In genomic region chr10:67185491-67186081, GRCm38 (mm10) we compare ENCODE assay signal across 7 mouse cellular contexts.
A peak's percentile ranks its signal among the peaks of the same experiment; 100 is the strongest.
DNase-seq lines count a peak whose midpoint lies in the region; ATAC-seq lines count a peak whose summit lies in the region.

No protein-coding gene starts in this region.

- peaks cover 24% of the 10 kb centered on the region for H3K4me1 ChIP-seq in intestine, embryonic 14.5 days (replicated peaks; ENCODE audit: control insufficient read depth, insufficient read depth, low read length)

- peak overlapping the region; percentile 55 for H3K4me3 ChIP-seq in intestine, embryonic 14.5 days (ENCODE audit: low read depth, low read length)

- H3K27me3 ChIP-seq in intestine, embryonic 14.5 days (replicated peaks; ENCODE audit: control insufficient read depth, insufficient read depth, low read length) = no peaks in the 10 kb centered on the region

- H3K9me3 ChIP-seq in intestine, embryonic 14.5 days (ENCODE audit: control insufficient read depth, low read length) = no peaks in the 10 kb centered on the region

- peaks cover 3% of the 10 kb centered on the region; the same call in 1 of the 2 replicates for H3K36me3 ChIP-seq in intestine, embryonic 14.5 days (ENCODE audit: control insufficient read depth, insufficient read depth, low read length)

- ATAC-seq in intestine, embryonic 14.5 days (replicated peaks; ENCODE audit: low FRiP score, low TSS enrichment, low read depth) = peak; percentile 90

- peak overlapping the region; percentile 71 for H3K4me2 ChIP-seq in intestine, embryonic 14.5 days (ENCODE audit: low read length)

- DNase-seq in adrenal gland, adult 18-20 months (ENCODE audit: low spot score in 2 of 2) = peak; percentile 52 to 74
- peak; percentile 86 for DNase-seq in embryo, embryonic 11 days
- peak; percentile 86 for DNase-seq in gastrocnemius, postnatal 25 days
- DNase-seq in intestine, embryonic 14.5 days (ENCODE audit: low spot score) = peak; percentile 87
- DNase-seq in left cerebral cortex, postnatal 14 days (ENCODE audit: low spot score in 2 of 2) = peak; percentile 72 to 83
- peak; percentile 86 for DNase-seq in mesoderm, embryonic 11.5 days (ENCODE audit: low read depth, low spot score)
- DNase-seq in right cerebral cortex, postnatal 36 days (ENCODE audit: low spot score in 2 of 2) = peak; percentile 75 to 82

- intact Hi-C loops in left cerebral cortex, postnatal 14 days (cut with DNase I) = loop anchor here (5.0 to 10.0 kb wide), 2 partner anchors 58 to 161 kb away; no protein-coding TSS in a partner anchor

- under 1% methylated on average over 23 of the region's 23 CpGs for WGBS in intestine, embryonic 14.5 days

- peak overlapping the region; percentile 97 for H3K27ac ChIP-seq in intestine, embryonic 14.5 days (ENCODE audit: low read depth)

- H3K9ac ChIP-seq in intestine, embryonic 14.5 days (ENCODE audit: low read length) = peak overlapping the region; percentile 74

Comparison
In these comparisons a context has a peak if more than half of its experiments do, and no peak if none do; other contexts are left out.
1. Peak in every context shown above with its lines: DNase-seq, ATAC-seq, H3K4me3 ChIP-seq and H3K27ac ChIP-seq.